Mouse (Mus musculus): Measurements from ENCODE around the gene Parp14. TPM values are rescaled to one million over a fixed set of nuclear protein-coding genes. Genes with fewer than 3 reads are reported as not detected.
"Not testable (repeated sequence)": the region's sequence is repeated elsewhere in the genome, so short reads cannot be mapped to it uniquely, and the experiment has no call there.

The Parp14 gene
- polyA plus RNA-seq, 1 experiment from 2014 or later = 8.7 TPM

DNA sequence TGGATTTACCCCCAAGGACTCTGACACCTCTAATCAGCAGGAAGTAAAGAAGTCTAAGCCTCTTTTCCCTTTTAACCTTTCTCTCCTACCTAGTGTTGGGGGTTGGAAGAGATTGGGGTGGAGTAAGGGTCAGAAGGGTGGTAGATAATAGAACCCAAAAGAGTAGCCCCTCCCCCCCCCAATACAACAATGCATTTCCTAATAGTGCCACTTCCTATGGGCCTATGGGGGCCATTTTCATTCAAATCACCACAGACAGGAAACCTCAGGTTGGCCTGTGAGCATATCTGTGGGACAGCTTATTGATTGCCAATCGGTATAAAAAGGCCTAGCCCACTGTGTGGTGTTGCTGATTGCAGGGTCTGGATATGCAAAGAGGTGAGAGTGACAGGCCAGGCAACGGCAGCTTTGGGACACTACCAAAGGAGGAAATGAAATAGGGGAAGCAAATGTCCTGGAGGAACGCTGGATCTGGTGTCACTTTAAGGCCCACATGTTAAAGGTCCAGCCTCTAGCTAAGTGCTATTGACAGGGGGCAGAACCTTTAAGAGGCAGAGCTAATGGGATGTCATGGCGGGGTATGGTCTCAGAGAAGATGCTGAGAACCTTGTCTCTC lies 32.9 kb upstream of the Parp14 start:
- no peaks in the 10 kb centered on the region for H3K27me3 ChIP-seq
- in situ Hi-C loops (cut with MboI; ENCODE audit: low pct_unique_long_range_greater_than_20kb) = no loop called here
- ChIA-PET CTCF (no interaction called here), POLR2A (no interaction called here)
- ATAC-seq (no peak), DNase-seq (ENCODE audit: low read depth, low spot score) (no peak)
- TF ChIP-seq CTCF (IDR thresholded peaks at IDR 0.05) = no peak

DNA sequence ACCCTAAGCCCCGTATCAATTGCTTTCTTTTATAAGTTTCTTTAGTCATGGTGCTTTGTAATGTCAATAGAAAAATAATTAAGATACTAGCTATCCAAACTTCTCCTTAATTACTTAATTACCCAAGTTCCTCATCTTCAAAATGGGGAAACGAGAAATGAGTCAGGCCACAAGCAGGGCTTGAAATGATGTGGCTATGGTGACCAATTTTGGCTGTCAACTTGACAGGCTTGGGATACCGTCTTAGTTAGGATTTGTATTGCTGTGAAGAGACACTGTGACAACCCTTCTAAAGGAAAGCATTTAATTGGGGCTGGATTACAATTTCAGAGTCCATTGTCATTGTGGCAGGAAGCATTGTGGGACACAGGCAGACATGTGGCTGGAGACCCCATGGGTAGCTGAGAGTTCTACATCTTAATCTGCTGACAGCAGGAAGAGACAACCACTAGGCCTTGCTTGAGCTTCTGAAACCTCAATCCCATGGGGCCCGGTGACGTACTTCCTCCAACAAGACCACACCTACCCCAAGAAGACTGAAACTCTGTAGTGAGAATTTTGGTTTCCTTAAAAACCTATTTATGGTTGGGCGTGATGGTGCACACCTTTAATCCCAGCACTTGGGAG lies 31.8 kb upstream of the Parp14 start:
- ATAC-seq (no peak), DNase-seq (ENCODE audit: low read depth, low spot score) (no peak)
- H3K27me3 ChIP-seq = no peaks in the 10 kb centered on the region
- CTCF ChIA-PET = interaction anchor here (1.0 to 1.6 kb wide), 3 partner anchors 10 to 52 kb away, joined by 3 to 4 read pairs (median 4); no protein-coding TSS in a partner anchor
- POLR2A ChIA-PET = no interaction called here
- TF ChIP-seq CTCF (IDR thresholded peaks at IDR 0.05) = no peak
- in situ Hi-C loops (cut with MboI; ENCODE audit: low pct_unique_long_range_greater_than_20kb) = no loop called here

DNA sequence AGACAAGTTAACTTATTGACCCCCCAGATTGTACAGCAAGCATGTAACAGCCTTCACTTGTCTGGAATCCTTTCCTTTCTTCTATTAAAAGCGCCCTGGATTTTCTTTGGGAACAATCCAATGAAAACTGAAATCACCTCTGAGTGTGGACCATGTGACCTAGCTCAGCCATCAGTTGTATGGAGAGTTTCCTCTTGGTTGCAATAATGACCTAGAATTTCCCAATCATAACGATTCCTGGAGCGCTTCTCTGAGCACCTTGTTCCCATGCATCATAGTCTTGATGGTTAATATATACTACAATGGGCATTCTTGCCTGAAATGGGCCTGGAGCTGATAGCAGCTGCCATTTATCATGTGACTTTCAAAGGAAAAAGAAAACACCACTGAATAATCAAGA lies 29.2 kb upstream of the Parp14 start:
- DNase-seq (ENCODE audit: low read depth, low spot score) = no peak
- H3K27me3 ChIP-seq = no peaks in the 10 kb centered on the region
- CTCF ChIA-PET = interaction anchor here (1.6 to 2.9 kb wide), 2 partner anchors 10 to 13 kb away, joined by 5 to 13 read pairs; no protein-coding TSS in a partner anchor
- in situ Hi-C loops (cut with MboI; ENCODE audit: low pct_unique_long_range_greater_than_20kb) = no loop called here
- no peak for TF ChIP-seq CTCF (IDR thresholded peaks at IDR 0.05)
- no peak for ATAC-seq
- POLR2A ChIA-PET = no interaction called here

DNA sequence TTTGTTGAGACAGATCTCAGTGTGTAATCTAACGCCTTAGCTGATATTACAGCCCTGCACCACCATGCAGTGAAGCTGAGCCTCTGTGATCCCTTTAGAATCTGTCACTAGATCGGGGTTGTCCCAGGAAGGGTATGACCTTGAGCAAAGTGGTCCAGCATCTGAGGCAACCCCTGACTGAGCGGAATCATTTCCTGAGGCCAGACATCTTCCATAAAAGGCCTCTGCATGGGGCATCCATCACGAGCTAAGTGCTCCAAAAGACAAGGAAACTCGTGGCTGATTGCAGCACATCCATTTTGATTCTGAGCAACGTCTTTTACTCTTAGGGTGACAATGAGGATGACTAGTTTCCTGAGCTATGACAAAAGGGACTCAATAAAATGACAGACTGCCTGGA lies 23.7 kb upstream of the Parp14 start:
- ChIA-PET POLR2A (no interaction called here), CTCF (interaction anchor here (1.5 to 3.6 kb wide), 2 partner anchors 10 to 12 kb away, joined by 4 to 15 read pairs; no protein-coding TSS in a partner anchor)
- no peak for TF ChIP-seq CTCF (IDR thresholded peaks at IDR 0.05)
- in situ Hi-C loops (cut with MboI; ENCODE audit: low pct_unique_long_range_greater_than_20kb) = no loop called here
- ATAC-seq = no peak
- no peak for DNase-seq (ENCODE audit: low read depth, low spot score)
- H3K27me3 ChIP-seq = peaks cover 3% of the 10 kb centered on the region

DNA sequence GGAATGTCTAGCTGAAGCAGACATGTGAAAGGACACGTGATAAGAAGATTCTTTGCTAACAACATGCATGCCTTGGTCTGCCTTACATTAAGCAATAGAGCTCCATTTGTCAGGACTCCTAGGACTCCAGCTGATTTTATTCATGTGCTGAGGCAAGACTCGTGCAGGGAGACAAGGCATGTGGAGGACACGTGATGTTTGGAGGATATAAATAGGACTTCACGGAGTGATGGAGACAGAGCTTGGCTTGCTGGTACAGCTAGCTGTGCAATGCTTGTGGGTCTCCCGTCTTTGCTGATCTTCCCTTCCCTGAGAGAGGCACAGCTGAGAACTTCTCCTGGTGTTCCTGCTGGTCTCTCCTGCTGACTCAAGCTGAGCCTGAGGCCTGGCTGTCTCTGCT lies 20.3 kb upstream of the Parp14 start:
- ATAC-seq; H3K27me3 ChIP-seq; in situ Hi-C loops (cut with MboI; ENCODE audit: low pct_unique_long_range_greater_than_20kb); POLR2A ChIA-PET; DNase-seq (ENCODE audit: low read depth, low spot score): not testable (repeated sequence)
- CTCF ChIA-PET = interaction anchor here (1.0 to 1.7 kb wide), 3 partner anchors 12 to 75 kb away, joined by 3 to 4 read pairs (median 4); no protein-coding TSS in a partner anchor

DNA sequence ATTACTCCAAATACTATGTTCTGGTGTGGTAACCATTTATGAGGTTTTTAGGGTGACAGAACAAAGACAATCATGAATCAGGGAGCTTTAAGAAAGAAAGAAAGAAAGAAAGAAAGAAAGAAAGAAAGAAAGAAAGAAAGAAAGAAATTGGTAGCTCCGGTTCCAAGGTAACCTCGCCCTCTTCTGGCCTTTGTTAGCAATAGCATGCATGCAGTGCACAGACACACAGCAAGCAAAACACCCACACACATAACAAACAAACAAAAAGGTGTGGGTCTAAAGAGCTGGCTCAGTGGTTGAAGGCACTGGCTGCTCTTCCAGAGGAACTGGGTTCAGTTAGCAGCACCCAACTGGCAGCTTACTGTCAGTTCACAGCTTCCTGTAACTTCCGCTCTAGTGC lies 19.3 kb upstream of the Parp14 start:
- ATAC-seq = no peak
- DNase-seq (ENCODE audit: low read depth, low spot score) = no peak
- in situ Hi-C loops (cut with MboI; ENCODE audit: low pct_unique_long_range_greater_than_20kb) = no loop called here
- TF ChIP-seq CTCF (IDR thresholded peaks at IDR 0.05) = peak; percentile 63
- POLR2A ChIA-PET = no interaction called here
- peaks cover 3% of the 10 kb centered on the region for H3K27me3 ChIP-seq
- CTCF ChIA-PET = interaction anchor here (1.0 to 1.7 kb wide), 4 partner anchors 11 to 74 kb away, joined by 3 to 4 read pairs (median 4); no protein-coding TSS in a partner anchor

DNA sequence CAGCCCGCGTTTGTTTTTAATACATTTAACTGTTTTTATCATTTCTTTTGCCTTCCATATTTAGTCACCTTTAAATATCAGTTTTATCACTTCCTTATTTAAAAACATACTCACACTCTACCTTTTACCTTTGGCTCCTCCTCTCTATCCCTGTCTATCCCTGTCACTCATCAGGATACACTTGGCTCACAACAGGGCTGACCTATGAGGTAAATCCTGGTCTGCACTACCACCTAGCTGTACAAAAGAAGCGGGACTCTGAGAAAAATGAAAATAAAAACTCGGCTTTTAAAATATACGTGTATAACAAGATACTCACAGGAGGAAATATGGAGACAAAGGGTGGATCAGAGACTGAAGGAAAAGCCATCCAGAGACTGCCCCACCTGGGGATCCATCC lies 17.6 kb upstream of the Parp14 start:
- DNase-seq (ENCODE audit: low read depth, low spot score) (no peak), ATAC-seq (no peak)
- POLR2A ChIA-PET = no interaction called here
- H3K27me3 ChIP-seq = peaks cover 6% of the 10 kb centered on the region
- TF ChIP-seq CTCF (IDR thresholded peaks at IDR 0.05) = peak; percentile 3
- CTCF ChIA-PET = interaction anchor here (3.9 kb wide), 1 partner anchor 12 kb away, joined by 13 read pairs; no protein-coding TSS in a partner anchor
- in situ Hi-C loops (cut with MboI; ENCODE audit: low pct_unique_long_range_greater_than_20kb) = no loop called here

DNA sequence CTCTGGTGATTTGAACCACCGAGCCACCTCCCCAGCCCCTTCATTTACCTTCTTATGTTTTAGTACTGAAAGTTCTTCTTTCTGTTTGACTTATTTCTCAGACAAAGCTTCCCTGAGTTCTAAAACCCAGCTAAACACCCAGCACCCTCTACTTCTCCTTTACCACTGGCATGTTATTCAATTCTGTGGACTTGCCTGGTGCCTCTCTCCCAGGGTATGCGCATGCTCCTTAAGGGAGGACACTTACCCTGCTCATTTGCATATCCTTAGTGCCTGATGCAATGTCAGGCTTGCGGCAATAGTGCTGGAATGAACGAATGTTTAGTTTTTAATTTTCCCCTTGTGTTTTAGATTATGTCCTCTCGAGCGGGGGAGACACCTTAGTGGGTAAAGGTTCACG lies 16.8 kb upstream of the Parp14 start:
- ChIA-PET POLR2A (no interaction called here), CTCF (interaction anchor here (3.9 kb wide), 1 partner anchor 13 kb away, joined by 13 read pairs; no protein-coding TSS in a partner anchor)
- peaks cover 3% of the 10 kb centered on the region for H3K27me3 ChIP-seq
- TF ChIP-seq CTCF (IDR thresholded peaks at IDR 0.05) = no peak
- DNase-seq (ENCODE audit: low read depth, low spot score) (no peak), ATAC-seq (no peak)
- in situ Hi-C loops (cut with MboI; ENCODE audit: low pct_unique_long_range_greater_than_20kb) = no loop called here

DNA sequence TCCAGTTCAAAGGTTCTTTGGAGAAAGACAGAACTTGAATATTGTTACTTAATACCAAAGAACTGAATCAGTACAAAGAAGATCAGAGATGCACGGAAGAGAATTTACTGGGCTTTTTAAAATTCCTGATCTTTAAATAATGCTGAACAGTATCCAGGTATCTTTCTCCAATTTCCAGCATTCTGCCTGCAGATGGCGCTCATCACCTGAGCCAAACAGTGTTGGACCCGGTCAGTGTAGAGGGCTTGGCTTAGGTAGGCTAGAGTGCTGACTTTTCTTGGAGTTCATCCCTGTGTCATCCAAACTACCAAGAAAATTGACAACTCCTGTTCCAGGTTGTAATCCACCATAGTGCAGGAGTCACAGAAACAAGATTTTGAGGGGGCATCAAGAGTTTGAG lies 3.1 kb upstream of the Parp14 start:
- ChIA-PET POLR2A (interaction anchor here (0.6 kb wide), 1 partner anchor 36 kb away, joined by 3 read pairs; no protein-coding TSS in a partner anchor), CTCF (interaction anchor here (0.9 kb wide), 1 partner anchor 13 kb away, joined by 3 read pairs; no protein-coding TSS in a partner anchor)
- ATAC-seq (no peak), DNase-seq (ENCODE audit: low read depth, low spot score) (no peak)
- peak; percentile 85 for TF ChIP-seq CTCF (IDR thresholded peaks at IDR 0.05)
- peaks cover 3% of the 10 kb centered on the region for H3K27me3 ChIP-seq
- in situ Hi-C loops (cut with MboI; ENCODE audit: low pct_unique_long_range_greater_than_20kb) = loop anchor here (5.0 to 25.0 kb wide), 2 partner anchors 63 to 588 kb away; partner anchors contain the start of genes Dtx3l, Parp9 and Stfa3

DNA sequence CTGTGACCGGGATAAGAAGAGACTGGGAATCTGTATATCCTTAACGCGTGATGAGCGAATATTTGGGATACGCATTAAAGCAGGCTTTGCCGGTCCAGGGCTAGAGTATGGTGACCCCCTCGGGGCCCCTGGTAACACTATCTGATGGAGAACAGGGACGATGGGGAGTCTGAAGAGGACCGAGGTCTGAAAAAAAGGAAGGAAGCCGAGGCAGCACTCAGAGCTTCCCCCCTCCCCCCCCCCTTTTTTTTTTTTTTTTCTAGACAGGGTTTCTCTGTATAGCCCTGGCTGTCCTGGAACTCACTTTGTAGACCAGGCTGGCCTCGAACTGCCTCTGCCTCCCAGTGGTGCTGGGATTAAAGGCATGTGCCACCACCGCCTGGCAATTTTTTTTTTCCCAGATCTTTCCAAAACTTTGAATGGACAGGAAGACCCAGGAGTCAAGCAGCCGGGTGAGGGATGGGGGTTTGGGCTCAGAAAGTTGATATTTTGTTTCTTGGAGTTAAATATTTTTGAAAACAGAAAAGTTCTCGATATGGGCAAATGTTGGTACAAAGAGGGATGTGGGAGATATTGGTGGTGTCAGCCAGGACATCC lies 1.2 kb upstream of the Parp14 start:
- peaks cover 3% of the 10 kb centered on the region for H3K27me3 ChIP-seq
- ChIA-PET POLR2A (no interaction called here), CTCF (no interaction called here)
- ATAC-seq (no peak), DNase-seq (ENCODE audit: low read depth, low spot score) (no peak)
- TF ChIP-seq CTCF (IDR thresholded peaks at IDR 0.05) = no peak
- in situ Hi-C loops (cut with MboI; ENCODE audit: low pct_unique_long_range_greater_than_20kb) = loop anchor here (5.0 to 25.0 kb wide), 2 partner anchors 65 to 590 kb away; partner anchors contain the start of genes Dtx3l, Parp9 and Stfa3

DNA sequence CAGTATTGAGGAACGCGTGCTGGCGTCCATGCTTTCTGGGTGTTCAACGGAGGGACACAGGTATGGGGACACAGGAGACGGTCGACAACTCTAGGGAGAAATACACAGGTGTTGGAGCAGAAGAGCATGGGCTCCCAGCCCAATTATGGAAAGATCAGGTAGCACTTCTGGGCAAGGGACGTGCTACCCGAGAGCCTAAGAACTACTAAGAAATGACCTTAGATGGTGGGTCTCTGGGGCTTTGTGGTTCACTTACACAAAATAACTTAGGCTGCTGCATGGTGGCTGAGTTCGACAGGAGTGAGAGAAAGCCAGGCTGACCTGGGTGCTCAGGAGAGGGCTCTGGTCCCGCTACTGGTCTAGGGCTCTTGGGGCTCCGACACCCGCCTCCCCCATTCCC lies 554 bp upstream of the Parp14 start:
- ChIA-PET CTCF (no interaction called here), POLR2A (no interaction called here)
- ATAC-seq (no peak), DNase-seq (ENCODE audit: low read depth, low spot score) (no peak)
- in situ Hi-C loops (cut with MboI; ENCODE audit: low pct_unique_long_range_greater_than_20kb) = loop anchor here (5.0 to 25.0 kb wide), 2 partner anchors 65 to 590 kb away; partner anchors contain the start of genes Dtx3l, Parp9 and Stfa3
- TF ChIP-seq CTCF (IDR thresholded peaks at IDR 0.05) = no peak
- H3K27me3 ChIP-seq = peaks cover 3% of the 10 kb centered on the region

Measured in Patski (cell line).